Mouse (Mus musculus) embryonic facial prominence, embryonic 14.5 days (tissue): Measurements from ENCODE around the gene Srd5a1. TPM values are rescaled to one million over a fixed set of nuclear protein-coding genes. Genes with fewer than 3 reads are reported as not detected.

Source experiments
- ATAC-seq: fragments of 200-750 bp; cut with Nextera tagmentation; 2 replicates; pipeline ENCODE4 v1.8.0; 2017; ENCODE audit warnings: low read depth, moderate number of reproducible peaks, moderate TSS enrichment
- DNase-seq: peaks from one replicate; pipeline ENCODE4 v3.0.0-alpha.2; 2015; ENCODE audit warnings: low spot score
- H3K27ac ChIP-seq: fragments of 300-500 bp; sonication (generic); replicated peaks from 2 replicates; pipeline ENCODE4 v1.5.1; 2014; ENCODE audit warnings: low read depth, mild to moderate bottlenecking, low read length, moderate library complexity
- H3K27me3 ChIP-seq: fragments of 300-500 bp; sonication (generic); replicated peaks from 2 replicates; pipeline ENCODE4 v1.6.1; 2014; ENCODE audit warnings: low read length; ENCODE audit not compliant: control insufficient read depth, insufficient read depth
- H3K36me3 ChIP-seq: fragments of 300-500 bp; sonication (generic); 2 replicates; pipeline ENCODE4 v1.6.1; 2014; ENCODE audit warnings: low read length, mixed read lengths; ENCODE audit not compliant: control insufficient read depth, insufficient read depth
- H3K4me1 ChIP-seq: fragments of 300-500 bp; sonication (generic); 2 replicates; pipeline ENCODE4 v1.6.1; 2014; ENCODE audit warnings: antibody characterized with exemption, low read length; ENCODE audit not compliant: control insufficient read depth, insufficient read depth
- H3K4me2 ChIP-seq: fragments of 300-500 bp; sonication (generic); 2 replicates; pipeline ENCODE4 v1.6.1; 2014; ENCODE audit warnings: low read depth, mild to moderate bottlenecking, low read length, moderate library complexity, mixed read lengths
- H3K4me3 ChIP-seq: fragments of 300-500 bp; sonication (generic); 2 replicates; pipeline ENCODE4 v1.5.1; 2014; ENCODE audit warnings: low read depth, mild to moderate bottlenecking, low read length
- H3K9ac ChIP-seq: fragments of 300-500 bp; sonication (generic); 2 replicates; pipeline ENCODE4 v1.6.1; 2014; ENCODE audit warnings: low read depth, mild to moderate bottlenecking, low read length, moderate library complexity, mixed read lengths
- H3K9me3 ChIP-seq: fragments of 300-500 bp; sonication (generic); 2 replicates; pipeline ENCODE4 v1.6.1; 2016; ENCODE audit warnings: low read length; ENCODE audit not compliant: control insufficient read depth
- WGBS: fragments of 180-500 bp; shearing (Covaris S2); extraction: QIAGEN DNeasy Blood & Tissue Kit; methylation state at CpG from one replicate; pipeline ENCODE4 v1.1.7; 2014; 5-methylcytosine and 5-hydroxymethylcytosine counted together
- polyA plus RNA-seq: library from polyadenylated mRNA; unstranded; fragments of >200 nt; fragmentation: Nextera tagmentation; extraction: Ambion mirVana; gene quantifications from 2 replicates; pipeline ENCODE4 v1.2.1, GENCODE M21; 2014

Srd5a1 gene
- polyA plus RNA-seq, 1 experiment from 2014 or later = 25.9 TPM

DNA sequence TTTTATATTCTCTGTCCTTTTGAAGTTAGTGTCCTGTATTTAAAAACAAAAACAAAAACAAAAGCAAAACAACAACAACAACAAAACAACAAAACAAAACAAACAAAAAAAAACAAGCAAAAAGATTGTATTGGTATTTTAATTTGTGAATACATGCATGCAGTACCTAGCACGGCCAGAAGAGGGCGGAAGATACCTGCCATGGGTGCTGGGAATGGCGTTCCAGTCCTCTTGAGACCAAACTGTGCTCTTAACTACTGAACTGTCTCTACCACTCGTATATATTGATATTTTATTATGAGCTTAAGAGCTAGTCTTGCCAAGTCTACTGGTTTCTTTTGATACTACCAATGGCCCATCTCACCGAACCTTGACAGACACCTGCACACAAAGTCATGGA, 58.2 kb downstream of the Srd5a1 start:
- Histone ChIP-seq H3K4me3 (no peak overlapping the region), H3K27ac (no peak overlapping the region), H3K4me2 (no peak overlapping the region), H3K9me3 (no peaks in the 10 kb centered on the region), H3K36me3 (no peaks in the 10 kb centered on the region), H3K27me3 (no peaks in the 10 kb centered on the region), H3K4me1 (no peaks in the 10 kb centered on the region), H3K9ac (no peak overlapping the region)
- ATAC-seq = no peak
- no peak for DNase-seq
- WGBS = 21% methylated on average over 5 of the region's 5 CpGs

DNA sequence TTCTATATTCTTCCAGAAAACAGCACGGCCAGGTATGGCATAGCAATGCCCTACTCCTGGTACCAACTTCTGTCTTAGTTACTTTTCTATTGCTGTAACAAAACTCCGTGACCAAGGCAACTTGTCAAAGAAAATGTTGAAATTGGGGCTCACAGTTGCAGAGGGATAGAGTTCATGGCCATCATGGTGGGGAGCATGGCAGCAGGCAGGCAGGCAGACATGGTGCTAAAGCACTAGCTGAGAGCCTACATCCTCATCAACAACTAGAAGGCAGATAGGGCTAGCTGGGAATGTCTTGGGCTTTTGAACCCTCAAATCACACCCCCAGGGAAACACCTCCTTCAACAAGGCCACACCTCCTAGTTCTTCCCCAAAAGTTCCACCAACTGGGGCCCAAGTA, 60.4 kb downstream of the Srd5a1 start:
- DNase-seq (no peak), ATAC-seq (no peak)
- H3K36me3 ChIP-seq = no peaks in the 10 kb centered on the region
- H3K4me3 ChIP-seq = no peak overlapping the region
- no peak overlapping the region for H3K4me2 ChIP-seq
- H3K9me3 ChIP-seq = no peaks in the 10 kb centered on the region
- no peaks in the 10 kb centered on the region for H3K4me1 ChIP-seq
- H3K27me3 ChIP-seq = no peaks in the 10 kb centered on the region
- H3K9ac ChIP-seq = no peak overlapping the region
- 80% methylated on average over 2 of the region's 2 CpGs for WGBS
- H3K27ac ChIP-seq = no peak overlapping the region

DNA sequence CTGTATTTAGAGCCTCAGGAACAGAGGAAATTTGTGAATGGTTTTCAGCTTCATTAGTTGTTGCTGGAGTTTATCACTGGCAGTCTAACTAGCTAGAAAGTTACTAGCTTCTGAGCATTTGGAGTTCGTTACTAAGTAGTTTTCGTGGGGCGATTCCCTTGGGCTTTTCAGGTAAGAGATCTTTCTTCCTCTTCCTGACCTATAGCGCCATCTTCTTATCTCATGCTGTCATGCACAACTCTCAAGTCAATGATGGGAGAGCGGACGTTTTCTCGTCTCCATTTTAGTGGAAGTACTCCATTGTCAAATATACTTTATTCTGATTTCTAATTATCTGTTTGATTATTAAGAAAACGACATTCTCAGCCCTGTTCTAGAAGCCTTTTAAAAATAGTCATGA, 61.3 kb downstream of the Srd5a1 start:
- Histone ChIP-seq H3K27ac (no peak overlapping the region), H3K9me3 (no peaks in the 10 kb centered on the region), H3K9ac (no peak overlapping the region), H3K36me3 (no peaks in the 10 kb centered on the region), H3K4me1 (no peaks in the 10 kb centered on the region), H3K4me3 (no peak overlapping the region), H3K27me3 (no peaks in the 10 kb centered on the region), H3K4me2 (no peak overlapping the region)
- 50% methylated on average over 8 of the region's 8 CpGs for WGBS
- ATAC-seq (no peak), DNase-seq (no peak)

DNA sequence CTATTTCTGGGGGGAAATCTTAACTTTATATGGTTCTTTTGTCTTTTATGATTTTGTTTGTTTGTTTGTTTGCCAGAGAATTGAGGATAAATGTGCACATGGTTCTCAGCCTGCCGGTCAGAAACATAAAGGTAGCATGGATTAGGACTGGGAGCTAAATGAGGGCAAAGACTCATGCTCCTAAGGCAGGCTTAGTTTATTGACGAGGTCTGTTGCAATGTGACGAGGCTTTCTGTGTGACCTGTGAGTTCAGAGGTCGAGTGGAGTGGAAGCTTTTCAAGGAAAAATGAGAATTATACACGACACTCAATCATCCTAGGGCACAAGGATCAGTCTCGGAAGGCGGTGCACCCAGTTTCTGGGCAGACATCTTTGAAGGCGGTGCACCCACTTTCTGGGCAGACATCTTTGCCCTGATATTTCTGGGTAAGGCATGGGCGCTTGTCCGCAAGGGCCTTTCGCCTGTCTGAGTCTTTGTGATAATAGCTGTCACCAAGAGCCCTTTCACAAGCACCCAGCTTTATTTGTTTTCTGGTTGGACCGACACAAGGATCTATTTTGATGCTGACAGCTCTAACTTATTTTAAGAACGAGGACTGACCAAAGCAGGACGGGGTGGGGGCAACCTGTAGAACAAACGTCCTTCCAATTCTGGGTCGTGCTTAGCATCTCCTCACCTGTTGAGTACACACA, 63.6 kb downstream of the Srd5a1 start:
- no peak for ATAC-seq
- H3K27ac ChIP-seq = no peak overlapping the region
- H3K4me2 ChIP-seq = no peak overlapping the region
- WGBS = 70% methylated on average over 16 of the region's 16 CpGs
- H3K27me3 ChIP-seq = no peaks in the 10 kb centered on the region
- H3K4me3 ChIP-seq = no peak overlapping the region
- DNase-seq = no peak
- H3K4me1 ChIP-seq = peaks cover 10% of the 10 kb centered on the region
- H3K9me3 ChIP-seq = no peaks in the 10 kb centered on the region
- no peaks in the 10 kb centered on the region for H3K36me3 ChIP-seq
- H3K9ac ChIP-seq = no peak overlapping the region

DNA sequence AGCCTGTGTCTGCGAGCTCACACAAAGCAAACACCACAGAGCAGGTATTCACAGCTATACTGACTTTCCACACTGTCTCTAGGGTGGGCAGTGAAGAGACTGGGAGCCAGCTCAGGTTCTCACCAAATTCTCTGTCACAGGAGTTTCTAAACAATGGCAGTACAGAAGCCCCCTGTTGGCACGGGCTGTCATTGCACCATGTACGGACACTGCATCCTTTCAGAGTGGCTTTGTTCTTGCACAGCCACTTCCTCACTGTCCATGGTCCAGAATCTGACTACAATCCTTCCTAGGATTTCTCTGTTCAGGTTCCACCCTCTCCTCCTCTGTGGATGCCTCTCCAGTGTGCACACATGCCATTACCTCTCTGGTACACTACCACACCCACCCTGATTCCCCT, 66.2 kb downstream of the Srd5a1 start:
- peaks cover 13% of the 10 kb centered on the region for H3K4me1 ChIP-seq
- H3K9ac ChIP-seq = no peak overlapping the region
- H3K4me3 ChIP-seq = no peak overlapping the region
- H3K27ac ChIP-seq = no peak overlapping the region
- peak; percentile 33 for DNase-seq
- no peak overlapping the region for H3K4me2 ChIP-seq
- H3K9me3 ChIP-seq = no peaks in the 10 kb centered on the region
- WGBS = 24% methylated on average over 3 of the region's 3 CpGs
- no peaks in the 10 kb centered on the region for H3K27me3 ChIP-seq
- H3K36me3 ChIP-seq = no peaks in the 10 kb centered on the region
- 0 out of 2 replicates have a peak, but pooled peaks have one; percentile 19 for ATAC-seq

DNA sequence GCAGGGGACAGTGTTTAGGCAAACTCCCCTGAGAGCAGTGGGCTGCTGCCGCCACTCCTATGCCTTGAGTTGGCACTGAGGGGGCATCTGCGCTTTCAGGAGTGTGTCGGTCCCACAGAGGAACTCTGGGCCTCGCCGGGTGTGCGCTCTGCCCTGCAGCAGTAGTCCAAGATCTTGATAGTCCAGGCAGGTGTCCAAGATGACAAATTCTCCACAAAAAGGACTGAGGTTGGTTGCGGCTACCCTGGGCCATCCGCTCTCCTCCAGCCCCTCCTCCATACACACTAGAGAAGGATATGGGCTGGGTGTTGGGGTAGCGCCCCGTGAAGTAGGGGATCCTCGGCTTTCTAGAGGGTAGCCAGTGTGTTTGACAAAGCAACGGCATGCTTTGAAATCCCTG, 67.6 kb downstream of the Srd5a1 start:
- H3K36me3 ChIP-seq = no peaks in the 10 kb centered on the region
- no peak overlapping the region for H3K4me3 ChIP-seq
- H3K27me3 ChIP-seq = no peaks in the 10 kb centered on the region
- no peak for DNase-seq
- no peak overlapping the region for H3K27ac ChIP-seq
- ATAC-seq = no peak
- peak overlapping the region; percentile 23; the same call in 1 of the 2 replicates for H3K4me2 ChIP-seq
- peaks cover 14% of the 10 kb centered on the region for H3K4me1 ChIP-seq
- H3K9me3 ChIP-seq = no peaks in the 10 kb centered on the region
- no peak overlapping the region for H3K9ac ChIP-seq
- 42% methylated on average over 12 of the region's 12 CpGs for WGBS

DNA sequence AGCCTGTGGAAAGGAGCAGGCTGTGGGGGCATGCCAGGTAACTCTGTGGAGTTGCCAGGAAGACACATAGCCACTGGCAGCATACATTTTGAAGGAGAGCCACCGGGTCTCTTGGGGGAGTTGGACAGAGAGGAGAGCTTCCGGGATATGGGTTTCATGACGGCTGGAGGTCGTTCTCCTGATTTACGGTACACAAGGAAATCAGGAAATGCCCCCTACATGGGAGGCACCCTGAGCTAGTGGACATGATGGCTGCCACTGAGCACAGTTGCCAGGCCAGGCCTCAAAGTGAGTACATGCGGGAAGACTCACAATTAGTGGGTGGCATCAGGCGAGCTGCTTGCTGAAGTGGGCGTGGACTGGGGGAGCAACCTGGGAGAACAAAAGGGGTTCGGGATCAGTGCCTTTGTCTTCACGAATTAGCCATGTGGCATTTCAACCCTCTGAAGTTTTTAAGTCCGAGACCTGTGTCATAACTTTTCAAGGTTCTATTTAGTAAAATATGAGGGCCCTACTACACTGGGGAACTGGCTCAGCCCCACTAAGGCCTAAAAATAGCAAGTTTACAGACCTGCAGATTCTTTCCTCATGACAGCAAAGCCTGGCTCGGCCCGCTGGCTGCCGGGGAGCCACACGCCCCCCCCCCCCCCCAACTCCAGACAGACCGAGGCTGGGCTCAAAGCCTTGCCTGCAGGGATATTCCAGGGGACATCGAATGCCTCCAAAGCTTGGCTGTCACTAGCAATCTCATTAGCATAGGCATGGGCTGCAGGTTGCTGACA, 68.5 kb downstream of the Srd5a1 start:
- no peaks in the 10 kb centered on the region for H3K36me3 ChIP-seq
- 49% methylated on average over 15 of the region's 17 CpGs for WGBS

DNA sequence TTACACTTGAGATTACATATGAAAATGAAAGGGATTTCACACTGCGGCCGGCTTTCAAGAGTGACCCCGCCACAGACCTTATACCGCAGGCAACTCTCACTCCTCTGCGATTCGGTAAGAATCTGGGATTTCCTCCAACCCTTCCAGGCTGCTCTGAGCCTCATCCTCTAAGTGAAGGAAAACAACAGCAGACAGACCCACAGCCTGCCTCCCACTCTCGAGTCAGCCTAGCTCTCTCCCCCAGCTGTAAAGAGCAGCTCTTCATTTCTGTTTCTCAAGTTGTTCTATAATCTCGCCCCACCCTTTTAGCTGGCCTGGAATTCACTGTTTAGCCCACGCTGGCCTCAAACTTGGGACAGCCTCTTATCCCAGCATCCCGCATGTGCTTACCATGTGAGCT, 69.5 kb downstream of the Srd5a1 start:
- DNase-seq = peak; percentile 54
- H3K4me1 ChIP-seq = peaks cover 20% of the 10 kb centered on the region

More for the DNA sequence above, 68.5 kb downstream of the Srd5a1 start:
- ATAC-seq (no peak), DNase-seq (no peak)
- Histone ChIP-seq H3K4me3 (no peak overlapping the region), H3K4me2 (no peak overlapping the region), H3K27me3 (no peaks in the 10 kb centered on the region), H3K9ac (no peak overlapping the region), H3K9me3 (no peaks in the 10 kb centered on the region), H3K27ac (0 out of 2 replicates have a peak overlapping the region, but pooled peaks have one; percentile 21), H3K4me1 (peaks cover 20% of the 10 kb centered on the region)

More for the DNA sequence above, 69.5 kb downstream of the Srd5a1 start:
- no peaks in the 10 kb centered on the region for H3K9me3 ChIP-seq
- H3K9ac ChIP-seq = no peak overlapping the region
- no peaks in the 10 kb centered on the region for H3K27me3 ChIP-seq
- 65% methylated on average over 10 of the region's 10 CpGs for WGBS
- no peaks in the 10 kb centered on the region for H3K36me3 ChIP-seq
- no peak overlapping the region for H3K4me3 ChIP-seq
- no peak overlapping the region for H3K27ac ChIP-seq
- ATAC-seq = no peak
- H3K4me2 ChIP-seq = no peak overlapping the region
